Mouse (Mus musculus) olfactory bulb, adult 2 months (tissue): ENCODE data around the gene Xpo1. TPM values are rescaled to one million over a fixed set of nuclear protein-coding genes. Genes with fewer than 3 reads are reported as not detected.

ENCODE experiments used
- H3K27ac ChIP-seq: fragments of 200-500 bp; 2 replicates; pipeline ENCODE4 v1.5.1; 2012; ENCODE audit warnings: low read depth, low read length; ENCODE audit not compliant: insufficient read depth
- H3K4me1 ChIP-seq: fragments of 200-500 bp; 2 replicates; pipeline ENCODE4 v1.6.1; 2012; ENCODE audit warnings: low read length; ENCODE audit not compliant: control insufficient read depth, insufficient read depth
- H3K4me3 ChIP-seq: fragments of 200-500 bp; 2 replicates; pipeline ENCODE4 v1.5.1; 2012; ENCODE audit warnings: mild to moderate bottlenecking, low read depth, low read length, moderate library complexity; ENCODE audit not compliant: insufficient read depth
- CTCF ChIP-seq: fragments of 200-500 bp; IDR thresholded peaks from 2 replicates; pipeline ENCODE4 v1.5.1; 2012; ENCODE audit warnings: low read depth, mild to moderate bottlenecking, low read length, moderate library complexity; ENCODE audit not compliant: insufficient read depth
- POLR2A ChIP-seq: fragments of 200-500 bp; IDR thresholded peaks from 2 replicates; pipeline ENCODE4 v1.6.1; 2012; ENCODE audit warnings: mild to moderate bottlenecking, low read depth, low read length, moderate library complexity; ENCODE audit not compliant: insufficient read depth
- WGBS: fragments of 180-500 bp; shearing (Covaris S2); methylation state at CpG from one replicate; pipeline ENCODE4 v1.1.7; 2018; 5-methylcytosine and 5-hydroxymethylcytosine counted together
- polyA plus RNA-seq: library from polyadenylated mRNA; stranded (reverse); fragments of >200 nt; gene quantifications from 2 replicates; pipeline ENCODE4 v1.2.4, GENCODE M21; 2012; ENCODE audit warnings: low replicate concordance; ENCODE audit not compliant: missing spikeins, insufficient read depth, insufficient read length

The Xpo1 gene
- polyA plus RNA-seq, 1 experiment: not detected

- no peak overlapping the region for H3K27ac ChIP-seq
- no peaks in the 10 kb centered on the region for H3K4me1 ChIP-seq
- no peak for TF ChIP-seq CTCF
- H3K4me3 ChIP-seq: no peak overlapping the region
- 89% methylated on average over 2 of the region's 2 CpGs for WGBS
These were observed 73.6 kb downstream of the Xpo1 start for GRCm38 (mm10) chr11:23329413-23329812.

- TF ChIP-seq CTCF: no peak
- no peaks in the 10 kb centered on the region for H3K4me1 ChIP-seq
- 31% methylated on average over 3 of the region's 3 CpGs for WGBS
- no peak overlapping the region for H3K27ac ChIP-seq
- no peak overlapping the region for H3K4me3 ChIP-seq
These were observed 76.3 kb downstream of the Xpo1 start for GRCm38 (mm10) chr11:23332136-23332535.

DNA sequence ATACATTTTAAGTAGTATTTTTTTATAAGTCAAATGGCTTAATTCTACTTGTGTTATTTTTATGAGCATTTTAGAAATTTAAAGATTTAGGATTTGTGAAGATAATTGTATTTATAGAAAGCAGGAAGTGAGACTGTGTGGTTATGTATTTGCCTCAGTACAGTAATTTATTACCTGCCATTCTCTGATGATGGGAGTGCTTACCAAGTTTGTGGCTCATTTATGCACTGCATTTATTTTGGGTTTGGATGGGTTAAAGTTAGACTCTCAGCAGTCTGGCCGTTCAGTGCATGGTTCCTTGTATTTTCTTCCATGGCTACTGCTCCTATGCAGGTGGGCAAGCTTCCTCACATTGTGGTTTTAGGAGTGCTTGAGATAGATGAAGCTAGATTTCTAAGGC is 79.3 kb downstream of the Xpo1 start:
- H3K4me1 ChIP-seq: no peaks in the 10 kb centered on the region
- 51% methylated on average over 1 of the region's 1 CpGs for WGBS
- no peak overlapping the region for H3K27ac ChIP-seq
- no peak for TF ChIP-seq POLR2A
- no peak for TF ChIP-seq CTCF
- no peak overlapping the region for H3K4me3 ChIP-seq

Other genes starting within 250 kb of the Xpo1 start
- not detected in 2 replicates for gene Fam161a, start 248.5 kb upstream of the Xpo1 start, polyA plus RNA-seq
- 82.9 TPM in 1 of 2 replicates, not detected in the other for gene Usp34, start 50.9 kb downstream of the Xpo1 start, polyA plus RNA-seq
- gene Ahsa2, start 242.0 kb downstream of the Xpo1 start, polyA plus RNA-seq: not detected in 2 replicates